Mouse (Mus musculus) mesoderm, embryonic 11.5 days (tissue): ENCODE results near the gene Harbi1.
"Not testable (repeated sequence)": the region's sequence is repeated elsewhere in the genome, so short reads cannot be mapped to it uniquely, and the experiment has no call there.

Experiments used
- DNase-seq: peaks from one replicate; pipeline ENCODE4 v3.0.0-alpha.2; 2012; ENCODE audit warnings: low read depth, low spot score

The Harbi1 gene

DNA sequence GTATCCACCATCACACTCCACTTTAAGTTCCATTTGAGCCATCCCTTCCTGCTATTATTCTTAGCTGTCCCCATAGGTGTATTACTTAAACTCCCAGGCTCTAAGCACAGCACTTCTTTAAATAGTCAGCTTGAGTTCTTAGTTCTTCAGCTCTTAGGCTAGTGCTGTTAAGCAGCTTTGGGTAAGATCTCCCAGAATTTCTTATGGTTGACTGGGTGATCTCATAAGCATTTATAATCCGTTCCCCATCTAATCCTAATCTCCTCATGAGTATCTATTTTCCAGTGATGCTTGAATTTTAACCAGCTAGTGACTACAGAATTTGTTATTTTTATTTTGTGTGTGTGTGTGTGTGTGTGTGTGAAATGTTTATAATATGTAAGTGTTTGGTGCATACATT lies 4.3 kb downstream of the Harbi1 start:
- no peak for DNase-seq

DNA sequence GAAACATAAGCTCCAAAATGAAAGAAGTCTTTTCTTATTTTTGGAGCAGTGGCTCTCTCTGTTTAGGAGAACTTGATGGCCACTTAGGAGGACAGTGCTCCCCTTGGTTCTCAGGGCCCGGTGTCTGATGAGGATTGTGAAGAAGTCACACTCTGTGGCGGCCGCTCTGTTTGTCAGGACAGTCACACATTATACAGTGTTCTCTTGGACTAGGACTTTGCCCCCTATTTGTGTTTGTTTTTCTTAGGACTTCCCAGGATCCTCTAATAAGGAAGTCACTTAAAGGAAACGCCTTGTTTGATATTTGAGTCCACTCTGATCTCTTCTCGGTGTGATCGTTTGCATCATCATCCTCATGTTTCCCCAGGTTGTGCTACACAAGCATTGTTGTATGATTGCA lies 7.6 kb downstream of the Harbi1 start:
- no peak for DNase-seq

DNA sequence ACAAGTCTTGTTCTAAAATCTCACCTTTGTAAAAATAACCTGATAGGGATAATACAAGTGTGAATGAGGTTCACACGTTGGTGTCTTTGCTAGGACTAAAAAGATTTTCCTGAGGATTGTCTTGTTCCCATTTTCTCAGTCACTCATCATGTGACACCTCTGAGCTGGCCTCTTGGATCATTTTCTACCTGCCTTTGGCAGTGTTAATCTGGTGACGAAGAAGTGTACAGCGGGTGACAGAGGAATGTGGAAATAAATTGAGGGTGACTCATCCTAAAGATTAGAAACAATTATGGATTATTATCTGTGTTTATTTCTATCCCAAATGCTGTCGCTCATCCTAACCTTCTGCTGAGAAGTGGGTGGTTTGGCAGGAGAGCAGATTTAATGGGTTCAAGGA lies 12.7 kb downstream of the Harbi1 start:
- no peak for DNase-seq

DNA sequence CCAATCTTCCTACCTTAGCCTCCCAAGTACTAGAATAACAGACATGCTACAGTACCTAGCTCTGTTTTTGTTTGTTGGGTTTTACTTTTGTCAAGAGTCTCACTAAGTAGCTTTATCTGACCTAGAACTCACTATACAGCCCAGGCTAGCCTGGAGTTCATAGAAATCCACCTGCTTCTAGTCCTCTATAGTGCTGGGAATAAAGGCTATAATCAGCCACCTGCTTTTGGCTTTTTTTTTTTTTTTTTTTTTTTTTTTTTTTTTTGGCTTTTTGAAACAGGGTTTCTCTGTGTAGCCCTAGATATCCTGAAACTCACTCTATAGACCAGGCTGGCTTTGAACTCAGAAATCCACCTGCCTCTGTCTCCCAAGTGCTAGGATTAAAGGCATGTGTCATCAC lies 13.3 kb downstream of the Harbi1 start:
- DNase-seq, result no peak

DNA sequence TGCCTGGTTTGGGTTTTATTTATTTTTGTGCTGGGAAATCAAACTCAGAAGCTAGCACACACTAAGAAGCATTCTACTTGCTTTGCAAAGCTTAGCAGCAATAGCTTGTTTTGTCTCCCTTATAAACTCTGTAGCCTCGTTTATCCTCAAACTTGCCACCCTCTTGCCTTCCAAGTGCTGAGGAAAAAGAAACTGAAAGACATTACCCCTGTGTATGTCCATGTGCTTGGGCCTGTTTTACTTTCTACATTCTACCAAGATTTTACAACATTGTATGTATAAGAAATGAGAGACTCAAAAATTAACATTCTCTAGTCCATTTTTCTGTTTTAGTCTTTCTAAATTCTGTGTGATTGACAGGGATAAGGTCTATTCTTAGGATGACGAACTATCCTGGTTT lies 14.1 kb downstream of the Harbi1 start:
- DNase-seq, result no peak

DNA sequence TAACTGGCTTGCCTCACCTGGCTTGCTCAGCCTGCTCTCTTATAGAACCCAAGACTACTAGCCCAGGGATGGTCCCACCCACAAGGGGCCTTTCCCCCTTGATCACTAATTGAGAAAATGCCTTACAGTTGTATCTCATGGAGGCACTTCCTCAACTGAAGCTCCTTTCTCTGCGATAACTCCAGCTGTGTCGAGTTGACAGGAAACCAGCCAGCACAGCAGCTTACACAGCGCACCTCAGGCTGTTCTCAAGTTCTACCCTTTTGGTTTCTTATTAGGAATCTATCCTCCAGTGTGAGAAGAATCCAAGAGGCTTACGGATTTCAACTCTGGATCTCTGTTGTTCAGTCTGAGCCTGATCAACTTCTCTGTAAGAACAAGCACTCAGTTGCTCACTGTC lies 14.8 kb downstream of the Harbi1 start:
- DNase-seq, result not testable (repeated sequence)

DNA sequence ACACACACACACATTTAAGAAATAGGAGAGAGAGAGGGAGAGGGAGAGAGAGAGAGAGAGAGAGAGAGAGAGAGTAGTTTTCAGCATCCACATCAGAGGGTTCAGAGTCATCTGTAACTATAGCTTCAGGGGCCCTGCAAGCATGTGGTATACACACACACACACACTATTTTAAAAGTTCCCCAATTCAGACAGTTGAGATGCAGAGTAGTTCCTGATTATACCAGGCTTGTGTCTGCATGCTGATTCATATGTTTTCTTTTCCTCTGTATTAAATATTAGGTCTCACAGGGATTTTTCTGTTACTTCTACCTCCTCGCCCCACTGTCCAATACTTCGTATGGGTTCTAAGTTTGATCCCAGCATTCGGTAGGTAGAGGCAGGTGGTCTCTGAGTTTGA lies 16.4 kb downstream of the Harbi1 start:
- no peak for DNase-seq

DNA sequence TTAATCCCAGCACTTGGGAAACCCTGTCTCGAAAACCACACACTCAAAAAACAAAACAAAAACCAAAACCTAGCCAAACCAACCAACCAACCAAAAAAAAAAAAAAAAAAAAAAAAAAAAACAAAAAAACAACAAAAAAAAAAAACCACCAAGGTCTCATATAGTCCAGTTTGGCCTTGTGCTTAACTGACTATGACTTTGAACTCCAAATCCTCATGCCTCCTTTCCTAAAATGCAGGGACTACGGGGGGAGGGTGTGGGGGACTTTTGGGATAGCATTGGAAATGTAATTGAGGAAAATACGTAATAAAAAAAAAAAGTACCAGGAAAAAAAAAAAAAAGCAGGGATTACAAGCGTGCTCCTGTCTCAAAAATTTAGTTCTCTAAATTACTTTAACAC lies 18.9 kb downstream of the Harbi1 start:
- DNase-seq, result no peak

DNA sequence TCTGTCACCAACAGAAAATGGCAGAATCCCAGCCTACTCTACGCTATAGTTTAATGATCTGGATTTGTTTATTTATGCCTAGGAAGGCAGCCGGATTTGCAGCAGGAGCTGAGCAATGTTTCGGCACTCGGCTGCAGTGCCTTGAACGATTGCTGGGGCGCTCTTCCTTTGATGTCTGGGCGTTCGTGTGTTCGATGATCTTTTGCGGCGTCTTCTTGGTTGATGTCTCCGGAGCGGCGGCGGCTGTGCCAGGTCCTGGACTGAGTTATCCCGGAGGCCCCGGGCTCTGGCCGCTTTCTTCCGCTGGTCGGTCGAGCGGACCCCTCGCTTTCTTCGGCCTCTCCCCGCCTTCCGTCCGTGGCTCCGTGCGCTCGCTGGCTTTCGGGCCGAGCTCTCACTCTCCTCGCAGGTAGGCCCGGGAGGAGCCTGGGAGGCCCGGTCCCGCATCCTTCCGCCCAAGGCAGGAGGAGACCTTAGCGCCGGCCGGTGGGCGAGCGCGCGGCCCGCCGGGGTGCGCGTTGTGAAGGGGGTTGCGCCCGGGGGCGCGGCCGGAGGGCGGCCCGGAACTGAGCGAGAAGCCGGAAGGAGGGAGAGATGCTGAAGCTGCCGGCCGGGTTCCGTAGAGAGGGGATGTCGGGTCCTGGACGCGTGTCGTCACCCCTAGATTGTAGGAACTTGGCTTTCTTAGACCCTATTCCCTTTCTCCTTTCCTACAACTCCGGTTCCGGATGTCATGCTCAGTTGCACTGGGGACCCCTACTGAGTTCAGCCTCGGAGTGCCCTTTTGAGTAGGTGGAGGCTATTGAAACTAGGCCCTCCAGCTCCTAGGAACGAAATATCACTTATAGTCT lies 19.5 kb downstream of the Harbi1 start, which contains the start of gene Ambra1:
TSS of gene Ambra1 (plus strand) at position 164 of the 851 bp plus-strand sequence.
- DNase-seq, result peak; percentile 90

DNA sequence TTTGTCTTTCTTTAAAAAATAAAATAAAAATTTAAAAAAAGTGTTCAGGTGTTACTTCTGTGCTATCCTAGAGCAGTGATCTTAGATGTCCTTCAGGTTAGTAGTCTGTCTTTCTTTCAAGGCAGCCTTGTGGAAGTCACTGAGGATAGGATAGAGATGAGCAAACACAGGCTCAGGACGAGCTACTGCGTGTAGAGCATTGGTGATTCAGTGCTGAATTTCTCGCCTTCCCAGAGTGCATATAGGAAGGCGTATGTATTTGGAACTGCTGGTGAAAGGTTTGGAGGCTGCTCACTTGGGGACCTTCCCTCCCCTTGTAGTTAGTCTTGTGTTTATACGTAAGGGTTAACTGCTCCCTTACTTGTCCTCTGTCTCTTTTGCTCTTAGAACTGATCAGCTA lies 24.6 kb downstream of the Harbi1 start:
- no peak for DNase-seq

DNA sequence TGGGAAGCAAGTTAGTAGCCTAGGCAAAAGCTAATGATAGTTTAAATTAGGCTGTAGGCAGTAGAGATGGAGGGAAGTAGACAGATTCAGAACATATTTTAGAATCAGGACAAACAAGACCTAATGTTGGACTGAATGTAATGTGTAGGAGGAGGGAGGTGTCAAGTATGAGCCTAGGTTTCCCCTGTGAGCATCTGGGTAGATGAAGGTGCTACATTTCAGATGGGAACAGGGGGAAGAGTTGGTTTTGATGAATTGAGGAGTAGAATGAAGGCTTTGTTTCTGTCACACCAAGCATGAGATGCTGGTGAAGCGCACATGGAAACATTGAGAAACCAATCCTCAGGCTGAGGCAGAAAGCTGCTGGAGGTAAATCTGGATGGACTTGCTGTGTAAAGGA lies 28.9 kb downstream of the Harbi1 start:
- no peak for DNase-seq

DNA sequence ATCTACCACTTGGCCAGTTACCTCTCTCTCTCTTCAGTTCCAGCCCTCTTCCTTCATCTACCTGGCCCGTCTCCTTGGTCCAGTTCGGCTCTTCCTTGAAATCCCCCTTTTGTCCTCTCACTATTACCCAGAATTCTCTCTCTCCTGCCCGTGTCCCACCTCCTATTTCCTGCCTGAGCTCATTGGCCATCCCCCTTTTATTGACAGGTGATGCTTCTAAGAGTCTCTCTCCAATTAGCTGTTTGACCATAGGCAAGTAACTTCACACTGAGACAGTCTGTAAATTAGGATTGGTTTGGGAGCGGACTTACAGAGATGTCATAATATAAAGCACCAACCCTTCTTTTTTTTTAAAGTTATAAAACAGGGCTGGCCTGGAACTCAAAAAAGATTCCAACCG lies 34.0 kb downstream of the Harbi1 start:
- DNase-seq, result no peak

DNA sequence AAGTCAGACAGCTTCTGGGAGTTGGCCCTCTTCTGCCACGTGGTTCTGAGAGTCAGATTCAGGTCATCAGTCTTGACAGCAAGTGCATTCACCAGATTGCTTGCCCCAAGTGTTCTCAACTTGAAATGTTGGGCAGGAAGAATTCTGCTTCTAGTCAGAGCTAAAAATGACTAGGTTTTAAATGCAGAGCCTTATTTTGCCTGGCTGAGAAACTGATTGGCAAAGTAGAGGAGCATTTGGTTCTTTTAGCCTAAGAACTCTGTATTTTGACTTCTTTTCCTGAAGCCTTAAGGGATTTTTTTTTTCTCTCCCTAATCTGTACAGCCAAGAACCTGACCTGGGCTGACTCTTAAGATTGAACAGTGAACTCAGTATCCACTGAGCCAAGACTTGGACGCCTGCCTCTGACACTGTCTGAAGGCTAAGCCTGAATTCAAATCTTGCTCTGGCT lies 39.2 kb downstream of the Harbi1 start:
- no peak for DNase-seq
